Mouse (Mus musculus) C2C12 (cell line): ENCODE measurements around the gene Nrxn3.

Experiments used
- CTCF ChIP-seq: IDR thresholded peaks from one replicate; pipeline ENCODE4 v1.5.1; 2011; ENCODE audit not compliant: control insufficient read depth, insufficient read depth, insufficient read length
- FOSL1 ChIP-seq: IDR thresholded peaks from one replicate; pipeline ENCODE4 v1.8.0; 2011; ENCODE audit warnings: mild to moderate bottlenecking, low read length; ENCODE audit not compliant: poor library complexity, insufficient read depth, severe bottlenecking
- MAX ChIP-seq: IDR thresholded peaks from one replicate; pipeline ENCODE4 v1.6.1; 2011; ENCODE audit warnings: mild to moderate bottlenecking, control low read depth
- MYOD1 ChIP-seq: IDR thresholded peaks from one replicate; pipeline ENCODE4 v1.6.1; 2011; ENCODE audit warnings: low read depth; ENCODE audit not compliant: control insufficient read depth, insufficient read length
- MYOG ChIP-seq: IDR thresholded peaks from one replicate; pipeline ENCODE4 v1.6.1; 2011; ENCODE audit not compliant: control insufficient read depth, insufficient read length; ENCODE audit errors: extremely low read depth
- USF1 ChIP-seq: IDR thresholded peaks from one replicate; pipeline ENCODE4 v1.6.1; 2011; ENCODE audit warnings: low read depth, mild to moderate bottlenecking, control low read depth, moderate library complexity

- no peak for TF ChIP-seq CTCF
- no peak for TF ChIP-seq USF1
- no peak for TF ChIP-seq FOSL1
- no peak for TF ChIP-seq MYOD1
- no peak for TF ChIP-seq MAX
- no peak for TF ChIP-seq MYOG
These were observed 1019.6 kb downstream of the Nrxn3 start for GRCm38 (mm10) chr12:89742326-89742725.
